Mouse (Mus musculus) gastrocnemius, postnatal 36 days (tissue): ENCODE measurements at regions not wholly inside any gene's neighbourhood (a gene's known extent, or its start where the extent isn't known, plus 50 kb on each side); places are given as distances from the start of the nearest gene placed in this dataset.
A peak's percentile ranks its signal among the peaks of the same experiment; 100 is the strongest.
"Not testable (repeated sequence)": the region's sequence is repeated elsewhere in the genome, so short reads cannot be mapped to it uniquely, and the experiment has no call there.

Experiments used
- DNase-seq, 2 experiments: peaks; one replicate each; pipeline ENCODE4 v3.0.0; 2022
- intact Hi-C: fragments of 180-260 bp; cut with DNase I; formaldehyde crosslinking; loops from one replicate; pipeline ENCODE4 v1.15.1; 2025

DNA sequence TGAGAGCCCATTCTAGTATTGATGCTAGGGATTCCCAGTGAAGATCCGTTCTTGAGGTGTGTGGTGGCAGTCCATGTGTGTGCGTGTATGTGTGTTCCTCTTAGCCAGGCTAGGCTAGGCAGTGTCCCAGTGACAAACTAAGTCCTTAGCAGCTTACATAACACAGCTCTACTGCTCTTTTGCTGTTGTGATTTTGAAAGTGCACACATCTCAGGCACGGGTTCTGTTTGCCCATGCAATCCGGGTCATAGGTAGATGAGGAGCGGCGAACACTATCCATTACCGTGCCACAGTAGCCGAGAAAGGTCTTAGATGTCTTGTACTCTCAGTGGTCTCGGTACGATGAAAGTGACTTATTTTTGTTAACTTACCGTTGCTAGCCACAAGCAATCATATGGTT, 119.5 kb downstream of the Phlda1 start:
- DNase-seq, result no peak
- intact Hi-C loops, result no loop called here

DNA sequence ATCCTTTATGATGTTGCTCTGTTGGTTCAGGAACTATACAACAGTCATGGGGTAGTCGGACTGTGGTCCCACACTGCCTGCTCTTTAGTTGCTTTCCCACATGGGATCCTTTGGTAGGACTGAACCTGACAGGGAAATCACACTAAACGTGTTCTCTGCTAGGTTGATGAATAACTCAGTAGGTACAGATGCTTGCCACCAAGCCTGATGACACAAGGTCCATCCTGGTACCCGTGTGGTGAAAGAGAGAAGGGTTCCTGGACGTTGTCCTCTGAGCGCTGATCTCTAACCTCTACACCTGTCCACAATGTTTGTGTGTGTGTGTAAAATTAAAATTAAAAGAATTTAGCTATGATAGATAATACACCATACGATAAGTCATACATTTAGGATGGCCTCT, 119.9 kb downstream of the Phlda1 start:
- no peak for DNase-seq

GRCm38 (mm10) chr10:111636283-111636682, 130.2 kb downstream of the Phlda1 start:
- intact Hi-C loops, result no loop called here
- DNase-seq, result no peak

More for the DNA sequence above, 119.9 kb downstream of the Phlda1 start:
- intact Hi-C loops, result no loop called here

- DNase-seq, result no peak
- intact Hi-C loops, result no loop called here
Observed at GRCm38 (mm10) chr10:111637084-111637735, 131.1 kb downstream of the Phlda1 start.

DNA sequence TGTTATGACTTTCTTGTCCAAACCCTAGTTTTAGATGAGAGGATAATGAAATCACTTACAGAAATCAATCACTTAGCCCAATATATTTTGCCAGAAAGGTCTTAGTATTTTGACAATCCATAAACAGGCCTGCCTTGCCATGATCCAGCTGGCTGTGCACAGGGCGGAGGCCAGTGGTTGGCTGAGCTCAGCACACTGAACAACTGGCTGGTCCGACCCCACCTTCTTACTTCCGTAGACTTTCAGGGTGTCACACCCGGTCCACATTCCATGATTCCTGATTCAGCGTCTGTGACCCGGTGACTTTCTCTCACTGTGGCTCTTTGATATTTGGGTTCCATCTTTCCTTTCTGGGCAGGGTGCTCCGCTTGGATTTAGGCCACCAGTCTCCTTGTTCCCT, 133.8 kb downstream of the Phlda1 start:
- DNase-seq, result no peak
- intact Hi-C loops, result no loop called here

GRCm38 (mm10) chr10:111642683-111643082, 136.6 kb downstream of the Phlda1 start:
- no peak for DNase-seq
- intact Hi-C loops, result no loop called here

DNA sequence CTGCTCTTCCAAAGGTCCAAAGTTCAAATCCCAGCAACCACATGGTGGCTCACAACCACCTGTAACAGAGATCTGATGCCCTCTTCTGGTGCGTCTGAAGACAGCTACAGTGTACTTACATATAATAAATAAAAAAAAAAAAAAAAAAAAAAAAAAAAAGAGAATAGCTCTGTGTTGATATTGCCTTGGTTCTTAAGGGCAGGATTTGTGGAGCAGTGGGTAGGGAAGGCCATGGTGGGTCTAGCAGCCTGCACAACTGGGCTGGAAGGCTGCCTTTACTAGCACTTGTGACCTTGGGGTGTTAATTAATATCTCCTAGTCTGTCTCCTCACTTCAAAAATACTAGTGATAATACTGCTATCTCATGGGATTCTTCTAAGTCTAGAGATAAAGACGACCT, 147.7 kb downstream of the Phlda1 start:
- DNase-seq, intact Hi-C loops: not testable (repeated sequence)

GRCm38 (mm10) chr10:111654364-111655226, 148.5 kb downstream of the Phlda1 start:
- no peak for DNase-seq
- intact Hi-C loops, result no loop called here

- intact Hi-C loops, result no loop called here
Observed at GRCm38 (mm10) chr10:111658828-111659227, 152.7 kb downstream of the Phlda1 start.

DNA sequence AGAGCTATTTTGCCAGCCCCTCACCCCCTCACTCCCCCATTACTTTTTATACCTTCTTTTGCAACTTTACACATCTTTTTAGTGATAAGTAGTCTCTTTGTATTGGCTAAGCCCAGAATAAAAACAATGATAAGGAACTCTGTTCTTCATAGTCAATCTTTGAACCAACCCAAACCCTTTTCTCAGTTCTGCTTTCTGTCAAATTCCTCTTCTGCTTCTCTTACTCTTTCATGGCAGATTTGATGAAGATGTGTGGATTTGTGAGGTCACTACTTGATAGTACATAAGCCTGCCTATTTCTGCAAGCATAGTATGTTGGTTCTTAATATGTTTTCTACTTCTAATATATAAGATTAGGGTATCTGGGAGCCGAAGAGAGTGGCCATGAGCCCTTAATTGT, 156.6 kb downstream of the Phlda1 start:
- no peak for DNase-seq
- intact Hi-C loops, result no loop called here

More at GRCm38 (mm10) chr10:111658828-111659227, 152.7 kb downstream of the Phlda1 start:
- no peak for DNase-seq

- DNase-seq, result no peak
- intact Hi-C loops, result loop anchor here (5.0 kb wide), 1 partner anchor 44 kb away; no protein-coding TSS in a partner anchor
Observed at GRCm38 (mm10) chr10:111665834-111666233, 159.7 kb downstream of the Phlda1 start.

DNA sequence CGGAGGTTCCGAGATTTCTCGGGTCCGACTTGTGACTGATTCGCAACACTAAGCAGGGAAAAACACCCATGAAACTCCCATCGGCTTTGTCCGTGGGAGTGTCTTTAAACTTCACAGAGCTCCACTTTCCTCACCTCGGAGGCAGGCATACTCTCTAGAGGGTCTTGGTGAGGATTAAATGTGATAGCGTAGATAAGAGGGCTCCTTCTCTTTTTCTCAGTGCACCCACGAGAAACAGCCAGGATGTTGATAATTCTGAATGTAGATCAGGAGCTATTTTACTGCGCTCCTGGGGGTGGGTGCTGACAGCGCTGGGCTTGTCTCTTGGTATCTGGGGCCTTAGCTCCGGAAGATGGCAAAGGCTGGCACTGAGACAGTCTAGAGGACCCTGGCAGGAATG, 160.9 kb downstream of the Phlda1 start:
- DNase-seq, result no peak
- intact Hi-C loops, result loop anchor here (5.0 kb wide), 1 partner anchor 45 kb away; no protein-coding TSS in a partner anchor

GRCm38 (mm10) chr10:111668639-111669038, 162.6 kb downstream of the Phlda1 start:
- no peak for DNase-seq
- intact Hi-C loops, result loop anchor here (5.0 kb wide), 1 partner anchor 46 kb away; no protein-coding TSS in a partner anchor

- DNase-seq, result no peak
- intact Hi-C loops, result loop anchor here (5.0 kb wide), 1 partner anchor 47 kb away; no protein-coding TSS in a partner anchor
Observed at GRCm38 (mm10) chr10:111669658-111670057, 163.6 kb downstream of the Phlda1 start.

GRCm38 (mm10) chr10:111670666-111671065, 164.6 kb downstream of the Phlda1 start:
- DNase-seq, result no peak
- intact Hi-C loops, result no loop called here

DNA sequence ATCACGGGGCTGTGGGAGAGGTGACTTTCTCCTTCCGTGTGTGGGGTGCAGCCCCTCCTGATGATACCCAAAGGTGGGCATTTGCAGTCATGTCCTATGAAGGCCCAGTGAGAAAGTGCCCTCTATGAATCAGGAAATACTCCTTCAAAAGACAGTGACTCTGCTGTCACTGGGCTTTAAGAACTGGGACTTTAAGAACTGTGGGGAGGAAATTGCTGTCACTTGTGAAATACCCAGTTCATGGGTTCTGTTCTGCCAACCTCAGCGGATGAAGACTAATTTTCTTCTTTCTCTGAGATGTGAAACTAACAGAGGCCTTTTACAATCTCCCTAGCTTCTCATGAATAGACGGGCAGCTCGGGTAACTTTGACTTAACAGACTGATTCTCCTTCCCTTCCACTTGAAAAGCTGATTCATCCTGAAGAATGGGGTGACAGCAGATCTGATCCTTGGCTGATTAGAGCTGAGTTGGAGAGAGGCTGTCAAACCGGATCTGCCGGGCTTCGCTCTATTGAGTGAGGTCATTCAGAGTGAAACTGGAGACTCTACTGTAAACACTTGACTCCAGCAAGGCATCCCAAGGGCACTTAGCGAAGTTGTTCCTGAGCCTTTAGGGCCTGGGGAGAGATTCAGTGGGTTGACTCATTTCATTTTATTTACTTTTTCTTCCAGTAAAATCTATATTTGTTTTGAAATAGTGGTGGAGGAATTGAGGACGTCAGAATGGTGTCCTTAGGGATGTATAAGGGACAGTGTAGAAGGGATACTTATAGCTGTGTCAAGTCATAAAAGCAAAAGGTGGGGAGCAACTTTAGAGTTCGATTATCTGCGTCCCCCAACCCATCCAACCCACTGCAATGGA, 166.6 kb downstream of the Phlda1 start:
- intact Hi-C loops, result no loop called here
- peak in 1 of 2 experiments; percentile 13 for DNase-seq

DNA sequence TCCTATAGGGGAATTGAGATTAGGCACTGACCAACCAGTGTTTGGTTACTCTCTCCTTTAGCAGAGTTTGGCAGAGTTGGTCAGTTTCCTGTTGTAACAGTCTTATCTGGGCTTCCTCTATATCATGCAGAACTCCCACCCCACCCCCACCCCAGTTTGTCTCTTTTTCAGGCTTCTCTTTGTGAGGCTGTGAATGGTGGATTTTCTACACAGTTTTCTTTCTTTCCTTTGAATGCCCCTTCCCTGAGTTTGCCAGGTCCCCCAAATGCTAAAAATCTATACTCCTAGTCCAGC, 167.2 kb downstream of the Phlda1 start:
- intact Hi-C loops, result no loop called here
- no peak for DNase-seq

DNA sequence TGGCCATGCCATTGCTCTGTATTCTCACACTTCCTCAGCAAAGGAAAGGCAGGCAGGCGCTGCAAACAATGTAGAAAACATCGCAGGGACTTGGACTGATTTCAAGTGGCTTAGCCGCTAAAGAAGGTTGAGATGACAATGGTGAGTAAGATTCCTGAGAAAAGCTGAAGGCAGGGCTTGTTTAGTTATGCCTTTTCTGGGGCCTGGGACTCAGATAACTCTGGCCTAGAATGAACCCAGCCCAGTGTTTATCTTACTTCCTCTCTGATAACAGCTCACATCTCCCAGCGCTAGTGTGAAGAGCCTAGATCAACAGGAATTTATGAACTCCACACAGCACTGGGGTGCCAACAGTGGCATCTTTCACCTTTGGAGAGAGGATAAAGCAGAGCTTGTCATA, 170.2 kb downstream of the Phlda1 start:
- intact Hi-C loops, result no loop called here
- no peak for DNase-seq

- DNase-seq, result no peak
- intact Hi-C loops, result no loop called here
Observed at GRCm38 (mm10) chr10:111680919-111681318, 174.8 kb downstream of the Phlda1 start.

GRCm38 (mm10) chr10:111684409-111685346, 178.6 kb downstream of the Phlda1 start:
- no peak for DNase-seq
- intact Hi-C loops, result no loop called here
